Mouse (Mus musculus): ENCODE results near the gene Frrs1l. TPM values are rescaled to one million over a fixed set of nuclear protein-coding genes. Genes with fewer than 3 reads are reported as not detected.

Frrs1l gene
- total RNA-seq, 2 experiments from 2014 or later = 0.05 TPM; not detected in 1

DNA sequence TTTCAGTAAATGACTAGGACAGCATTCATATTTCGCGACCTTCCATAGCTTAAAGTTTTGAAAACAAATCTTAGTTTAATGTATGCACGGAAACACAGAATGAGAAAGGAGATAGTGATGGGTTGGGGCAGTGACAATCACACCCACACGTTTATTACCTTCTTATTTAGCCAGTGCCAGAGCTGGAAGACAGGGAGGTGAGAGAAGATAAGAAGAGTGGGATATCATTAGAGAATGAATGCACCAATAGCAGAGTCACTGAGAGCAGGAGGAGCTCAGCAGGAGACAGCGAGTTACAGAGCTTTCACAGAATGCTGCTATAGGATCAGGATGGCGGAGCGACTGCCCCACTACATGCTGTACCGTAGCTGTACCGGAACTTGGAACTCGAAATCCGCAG, 68.0 kb downstream of the Frrs1l start:
- intact Hi-C loops (cut with DNase I) = no loop called here
- no peak for DNase-seq

- intact Hi-C loops (cut with DNase I) = no loop called here
- no peak for DNase-seq
Observed at GRCm38 (mm10) chr4:56915732-56916325, 74.4 kb downstream of the Frrs1l start.

GRCm38 (mm10) chr4:56914761-56915160, 75.4 kb downstream of the Frrs1l start:
- no peak for DNase-seq
- intact Hi-C loops (cut with DNase I) = no loop called here

DNA sequence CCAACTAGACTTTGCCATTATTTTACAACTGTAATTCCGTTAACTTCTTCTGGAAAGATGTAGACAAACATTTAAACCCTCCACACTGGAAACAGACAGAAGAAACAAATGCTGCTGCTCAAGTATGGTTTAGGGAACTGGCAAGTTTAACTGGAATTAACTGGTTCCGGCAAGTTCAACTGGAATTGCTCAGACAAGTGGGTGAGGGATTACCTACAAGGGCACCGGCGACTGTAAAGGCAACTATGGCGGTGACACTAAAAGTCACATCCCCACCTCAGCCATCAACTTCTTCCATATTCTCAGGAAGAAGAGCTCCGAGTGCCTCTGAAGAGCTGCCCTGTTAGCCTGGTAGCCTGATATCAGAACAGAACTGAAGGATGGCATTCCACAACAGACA, 75.9 kb downstream of the Frrs1l start:
- DNase-seq = no peak
- intact Hi-C loops (cut with DNase I) = no loop called here

GRCm38 (mm10) chr4:56912382-56913001, 77.7 kb downstream of the Frrs1l start:
- intact Hi-C loops (cut with DNase I) = no loop called here
- DNase-seq = no peak

DNA sequence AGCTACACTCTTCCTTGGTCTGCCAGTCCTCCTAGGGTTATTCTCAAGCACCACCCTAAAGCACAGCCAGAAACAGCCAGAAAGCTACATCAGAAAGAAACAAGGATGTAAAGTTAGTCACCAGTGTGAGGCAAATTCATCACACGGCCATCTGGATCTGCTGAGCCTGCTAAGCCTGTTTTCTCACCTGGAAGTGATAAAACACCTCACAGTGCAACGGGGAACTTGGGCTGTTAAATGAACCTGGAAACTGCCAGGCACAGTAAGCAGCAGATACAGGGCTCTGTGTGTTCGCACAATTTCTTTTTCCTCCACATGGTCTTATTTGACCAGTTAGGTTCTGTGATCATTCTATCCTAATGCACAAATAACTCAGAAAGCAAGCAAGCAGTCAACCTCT, 80.6 kb downstream of the Frrs1l start:
- intact Hi-C loops (cut with DNase I) = no loop called here
- no peak for DNase-seq

DNA sequence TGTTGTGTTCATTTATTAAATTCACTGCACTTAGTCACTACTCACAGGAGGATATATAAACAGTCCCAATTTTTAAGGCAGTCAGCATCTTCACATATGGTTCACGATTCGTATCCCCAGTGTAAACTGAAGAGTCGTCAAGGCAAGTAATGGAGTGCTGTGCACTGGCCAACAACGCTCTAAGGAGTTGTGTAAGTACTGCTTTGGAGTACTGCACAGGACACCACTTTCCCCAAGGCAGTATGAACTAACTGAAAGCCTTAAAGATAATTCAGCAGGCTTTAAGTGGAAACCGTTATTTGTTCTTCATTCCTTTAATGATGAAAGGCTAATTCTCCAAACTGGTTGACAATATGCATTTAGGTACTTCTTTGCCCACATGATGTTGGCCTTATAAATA, 82.5 kb downstream of the Frrs1l start:
- no peak for DNase-seq
- intact Hi-C loops (cut with DNase I) = no loop called here

Other genes with a start within 250 kb of the Frrs1l start
- not detected for gene Actl7b, start 248.9 kb downstream of the Frrs1l start, total RNA-seq (2021)
- gene Actl7a, start 247.0 kb downstream of the Frrs1l start, total RNA-seq (2021) = not detected
- gene Elp1, start 188.1 kb downstream of the Frrs1l start, total RNA-seq (2021) = 10 to 100 TPM; 25.7 to 29.1 TPM
- gene Fam206a, start 188.0 kb downstream of the Frrs1l start, total RNA-seq (2021) = 1 to 10 TPM; 4.4 to 4.5 TPM
- gene Ctnnal1, start 125.2 kb downstream of the Frrs1l start, total RNA-seq (2021) = 10 to 100 TPM; 23.5 to 28.0 TPM
- 10 to 100 TPM; 62.1 to 72.7 TPM for gene Tmem245, start 43.0 kb downstream of the Frrs1l start, total RNA-seq (2021)
- gene Epb41l4b, start 153.0 kb upstream of the Frrs1l start, total RNA-seq (2021) = 1 to 10 TPM; 4.3 to 6.1 TPM

All from heart, postnatal 10 days (tissue).